ENCODE assay signal across 8 mouse cellular contexts in genomic region chr1:97659405-97659804, GRCm38 (mm10). TPM values are rescaled to one million over a fixed set of nuclear protein-coding genes. Genes with fewer than 3 reads are reported as not detected.
DNase-seq lines count a peak whose midpoint lies in the region; ATAC-seq and TF ChIP-seq lines count a peak whose summit lies in the region.

No protein-coding gene starts in this region.

- no peak overlapping the region for H3K27ac ChIP-seq in lung, embryonic 14.5 days (ENCODE audit: low read depth)
- no peak overlapping the region for H3K27ac ChIP-seq in embryonic facial prominence, embryonic 15.5 days (replicated peaks)
- H3K27ac ChIP-seq in liver, embryonic 13.5 days, result peak overlapping the region; percentile 97

- no peak overlapping the region for H3K9ac ChIP-seq in lung, embryonic 14.5 days
- H3K9ac ChIP-seq in embryonic facial prominence, embryonic 15.5 days, result no peak overlapping the region
- H3K9ac ChIP-seq in liver, embryonic 13.5 days, result peak overlapping the region; percentile 98

- no peaks in the 10 kb centered on the region for H3K36me3 ChIP-seq in lung, embryonic 14.5 days (ENCODE audit: insufficient read depth)
- H3K36me3 ChIP-seq in embryonic facial prominence, embryonic 15.5 days, result no peaks in the 10 kb centered on the region
- H3K36me3 ChIP-seq in liver, embryonic 13.5 days, result peaks cover 18% of the 10 kb centered on the region

- no peak for TF ChIP-seq CTCF in lung, embryonic 14.5 days (IDR thresholded peaks at IDR 0.05; ENCODE audit: low read depth)

- H3K4me3 ChIP-seq in lung, embryonic 14.5 days (ENCODE audit: low read depth, low read length), result peak overlapping the region; percentile 66; the same call in 1 of the 2 replicates
- peak overlapping the region; percentile 80; the same call in 1 of the 2 replicates for H3K4me3 ChIP-seq in embryonic facial prominence, embryonic 15.5 days (replicated peaks)
- H3K4me3 ChIP-seq in liver, embryonic 13.5 days (replicated peaks), result peak overlapping the region; percentile 94

- H3K9me3 ChIP-seq in lung, embryonic 14.5 days (ENCODE audit: low read depth, low read length), result no peaks in the 10 kb centered on the region
- H3K9me3 ChIP-seq in embryonic facial prominence, embryonic 15.5 days (replicated peaks), result no peaks in the 10 kb centered on the region
- H3K9me3 ChIP-seq in liver, embryonic 13.5 days (replicated peaks), result no peaks in the 10 kb centered on the region

- no peak for DNase-seq in lung, embryonic 14.5 days
- no peak for DNase-seq in lung, postnatal 14 days
- DNase-seq in liver, embryonic 13.5 days, result no peak
- DNase-seq in adrenal gland, adult 8-10 months, result no peak
- no peak for DNase-seq in adrenal gland, postnatal 14 days
- no peak for DNase-seq in kidney, adult 8-10 months

- peak overlapping the region; percentile 95 for H3K4me2 ChIP-seq in lung, embryonic 14.5 days
- 0 out of 2 replicates have a peak overlapping the region, but pooled peaks have one; percentile 66 for H3K4me2 ChIP-seq in embryonic facial prominence, embryonic 15.5 days (replicated peaks)
- H3K4me2 ChIP-seq in liver, embryonic 13.5 days, result peak overlapping the region; percentile 83

- H3K27me3 ChIP-seq in lung, embryonic 14.5 days (ENCODE audit: insufficient read depth, low read length), result no peaks in the 10 kb centered on the region
- no peaks in the 10 kb centered on the region for H3K27me3 ChIP-seq in embryonic facial prominence, embryonic 15.5 days
- H3K27me3 ChIP-seq in liver, embryonic 13.5 days, result peaks cover 4% of the 10 kb centered on the region

- H3K4me1 ChIP-seq in lung, embryonic 14.5 days (ENCODE audit: insufficient read depth), result peaks cover 2% of the 10 kb centered on the region; the same call in 1 of the 2 replicates
- H3K4me1 ChIP-seq in embryonic facial prominence, embryonic 15.5 days, result peaks cover 10% of the 10 kb centered on the region; the same call in 1 of the 2 replicates
- peaks cover 62% of the 10 kb centered on the region for H3K4me1 ChIP-seq in liver, embryonic 13.5 days (replicated peaks)

- ATAC-seq in lung, embryonic 14.5 days (ENCODE audit: insufficient read depth), result no peak
- ATAC-seq in embryonic facial prominence, embryonic 15.5 days (ENCODE audit: insufficient number of reproducible peaks, low FRiP score, low TSS enrichment, low read depth), result no peak
- no peak for ATAC-seq in liver, embryonic 13.5 days (ENCODE audit: low read depth)
- peak; percentile 70 for ATAC-seq in neutrophil, adult 5-6 weeks (ENCODE audit: extremely low read depth, insufficient number of reproducible peaks, low FRiP score, poor library complexity, severe bottlenecking)

- WGBS in lung, embryonic 14.5 days, result 69% methylated on average over 7 of the region's 7 CpGs
- WGBS in embryonic facial prominence, embryonic 15.5 days, result 60% methylated on average over 7 of the region's 7 CpGs
- WGBS in liver, embryonic 13.5 days (ENCODE audit: insufficient replicate concordance), result 28% methylated on average over 7 of the region's 7 CpGs

RNA-seq across cellular contexts. Expression of gene D1Ertd622e, which starts 2.5 kb away (rescaled TPM):
- polyA plus RNA-seq in lung, embryonic 14.5 days (2014; fragmentation: Nextera tagmentation; extraction: Ambion mirVana), result 17.1 and 19.3 TPM in 2 replicates
- polyA plus RNA-seq in embryonic facial prominence, embryonic 15.5 days (2015; fragmentation: Nextera tagmentation; extraction: Ambion mirVana), result 18.7 and 20.2 TPM in 2 replicates
- polyA plus RNA-seq in liver, embryonic 13.5 days (2015; fragmentation: Nextera tagmentation; extraction: Ambion mirVana), result 40.9 and 51.1 TPM in 2 replicates
- total RNA-seq in neutrophil, adult 5-6 weeks (2017), result 141 and 153 TPM in 2 replicates
- total RNA-seq in adrenal gland, adult 8-10 months (2022), result 10 to 100 TPM; 13.6 to 18.6 (median 15.3) TPM
- total RNA-seq in adrenal gland, postnatal 14 days (2021), result 16.3 and 18.0 TPM in 2 replicates
